Mouse (Mus musculus) liver, postnatal 0 days (tissue): Measurements from ENCODE around the gene Hspb6. TPM values are rescaled to one million over a fixed set of nuclear protein-coding genes. Genes with fewer than 3 reads are reported as not detected.

Experiments used
- ATAC-seq: fragments of 200-750 bp; cut with Nextera tagmentation; 2 replicates; pipeline ENCODE4 v1.8.0; 2017; ENCODE audit warnings: mild to moderate bottlenecking, moderate library complexity
- DNase-seq: peaks from one replicate; pipeline ENCODE4 v3.0.0-alpha.2; 2016
- H3K27ac ChIP-seq: fragments of 300-500 bp; sonication (generic); 2 replicates; pipeline ENCODE4 v1.5.1; 2014; ENCODE audit warnings: antibody characterized with exemption, moderate library complexity, mild to moderate bottlenecking, low read depth
- H3K27me3 ChIP-seq: fragments of 300-500 bp; sonication (generic); 2 replicates; pipeline ENCODE4 v1.6.1; 2014; ENCODE audit warnings: low read length, control low read depth, mixed read lengths; ENCODE audit not compliant: insufficient read depth
- H3K36me3 ChIP-seq: fragments of 300-500 bp; sonication (generic); replicated peaks from 2 replicates; pipeline ENCODE4 v1.6.1; 2014; ENCODE audit warnings: mild to moderate bottlenecking, control low read depth, low read length, moderate library complexity, mixed read lengths; ENCODE audit not compliant: insufficient read depth
- H3K4me1 ChIP-seq: fragments of 300-500 bp; sonication (generic); 2 replicates; pipeline ENCODE4 v1.6.1; 2014; ENCODE audit warnings: antibody characterized with exemption, mild to moderate bottlenecking, control low read depth; ENCODE audit not compliant: insufficient read depth
- H3K4me2 ChIP-seq: fragments of 300-500 bp; sonication (generic); 2 replicates; pipeline ENCODE4 v1.6.1; 2014; ENCODE audit warnings: low read depth, mild to moderate bottlenecking, low read length, moderate library complexity, mixed read lengths
- H3K4me3 ChIP-seq: fragments of 300-500 bp; sonication (generic); 2 replicates; pipeline ENCODE4 v1.5.1; 2014; ENCODE audit warnings: low read depth, low read length
- H3K9ac ChIP-seq: fragments of 300-500 bp; sonication (generic); replicated peaks from 2 replicates; pipeline ENCODE4 v1.6.1; 2014; ENCODE audit warnings: mild to moderate bottlenecking, moderate library complexity
- H3K9me3 ChIP-seq: fragments of 300-500 bp; sonication (generic); 2 replicates; pipeline ENCODE4 v1.6.1; 2016; ENCODE audit warnings: mild to moderate bottlenecking, control low read depth, low read length, mixed read lengths
- CTCF ChIP-seq: sonication (generic); IDR thresholded peaks from 2 replicates; pipeline ENCODE4 v1.5.1; 2016; ENCODE audit warnings: antibody characterized with exemption, low read depth
- EP300 ChIP-seq: IDR thresholded peaks from 2 replicates; pipeline ENCODE4 v1.6.1; 2016; ENCODE audit warnings: antibody characterized with exemption, low read depth, mild to moderate bottlenecking
- WGBS: fragments of 180-500 bp; shearing (Covaris S2); extraction: QIAGEN DNeasy Blood & Tissue Kit; methylation state at CpG from one replicate; pipeline ENCODE4 v1.1.7; 2014; ENCODE audit not compliant: insufficient replicate concordance; 5-methylcytosine and 5-hydroxymethylcytosine counted together
- polyA plus RNA-seq: library from polyadenylated mRNA; unstranded; fragments of >200 nt; fragmentation: Nextera tagmentation; extraction: Ambion mirVana; gene quantifications from 2 replicates; pipeline ENCODE4 v1.2.1, GENCODE M21; 2015

Gene Hspb6
- polyA plus RNA-seq, 1 experiment from 2014 or later: 4.9 TPM

- Histone ChIP-seq H3K4me3 (peak overlapping the region; percentile 58), H3K27ac (peak overlapping the region; percentile 55), H3K4me1 (peaks cover 20% of the 10 kb centered on the region), H3K9ac (peak overlapping the region; percentile 60), H3K9me3 (no peaks in the 10 kb centered on the region), H3K36me3 (peaks cover 22% of the 10 kb centered on the region), H3K4me2 (peak overlapping the region; percentile 80), H3K27me3 (no peaks in the 10 kb centered on the region)
- TF ChIP-seq CTCF: no peak
- no peak for TF ChIP-seq EP300
- 8% methylated on average over 12 of the region's 12 CpGs for WGBS
- DNase-seq (no peak), ATAC-seq (peak; percentile 18)
Measured at GRCm38 (mm10) chr7:30558656-30559442, 6.9 kb downstream of the Hspb6 start.

DNA sequence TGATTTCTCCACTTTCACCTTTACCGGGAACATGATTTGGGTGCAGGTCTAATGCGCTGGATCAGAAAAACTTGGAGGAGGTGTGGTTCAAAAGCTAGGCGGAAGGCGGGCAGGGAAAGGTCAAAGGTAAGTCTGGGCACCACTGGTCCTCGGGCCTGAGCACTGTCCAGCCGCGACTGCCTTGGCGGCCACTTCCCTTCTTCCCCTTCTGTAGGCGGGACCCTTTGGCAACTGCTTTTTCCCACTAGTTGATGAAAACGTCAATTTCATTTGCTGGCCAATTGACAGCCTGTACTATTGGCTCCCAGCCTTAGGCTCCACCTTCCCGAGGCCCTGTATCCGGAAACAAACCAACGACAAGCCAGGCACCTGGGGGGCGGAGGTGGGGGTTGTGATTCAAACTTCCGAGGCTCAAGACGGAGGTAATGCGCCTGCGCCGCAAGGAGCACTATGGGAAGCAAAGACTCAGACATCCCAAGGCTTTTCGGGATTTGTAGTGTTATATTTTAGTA is 7.5 kb downstream of the Hspb6 start, which contains the start of gene Lin37:
Gene Lin37 (minus strand): TSS at position 396 of the 512 bp plus-strand sequence.
- peak; percentile 92 for DNase-seq
- ATAC-seq: peak; percentile 80
- Histone ChIP-seq H3K9ac (peak within 1 kb of the TSS; percentile 60), H3K4me1 (peaks cover 24% of the 10 kb centered on the region), H3K27ac (peak within 1 kb of the TSS; percentile 55), H3K4me2 (peak within 1 kb of the TSS; percentile 80), H3K36me3 (peaks cover 22% of the 10 kb centered on the region), H3K9me3 (no peaks in the 10 kb centered on the region), H3K27me3 (no peaks in the 10 kb centered on the region), H3K4me3 (peak within 1 kb of the TSS; percentile 58)
- TF ChIP-seq EP300: no peak
- TF ChIP-seq CTCF: no peak
- WGBS: under 1% methylated on average over 20 of the region's 20 CpGs

GRCm38 (mm10) chr7:30560296-30560695 is 8.3 kb downstream of the Hspb6 start:
- Histone ChIP-seq H3K4me3 (no peak overlapping the region), H3K27ac (peak overlapping the region; percentile 55; the same call in 1 of the 2 replicates)
- ATAC-seq: no peak

DNA sequence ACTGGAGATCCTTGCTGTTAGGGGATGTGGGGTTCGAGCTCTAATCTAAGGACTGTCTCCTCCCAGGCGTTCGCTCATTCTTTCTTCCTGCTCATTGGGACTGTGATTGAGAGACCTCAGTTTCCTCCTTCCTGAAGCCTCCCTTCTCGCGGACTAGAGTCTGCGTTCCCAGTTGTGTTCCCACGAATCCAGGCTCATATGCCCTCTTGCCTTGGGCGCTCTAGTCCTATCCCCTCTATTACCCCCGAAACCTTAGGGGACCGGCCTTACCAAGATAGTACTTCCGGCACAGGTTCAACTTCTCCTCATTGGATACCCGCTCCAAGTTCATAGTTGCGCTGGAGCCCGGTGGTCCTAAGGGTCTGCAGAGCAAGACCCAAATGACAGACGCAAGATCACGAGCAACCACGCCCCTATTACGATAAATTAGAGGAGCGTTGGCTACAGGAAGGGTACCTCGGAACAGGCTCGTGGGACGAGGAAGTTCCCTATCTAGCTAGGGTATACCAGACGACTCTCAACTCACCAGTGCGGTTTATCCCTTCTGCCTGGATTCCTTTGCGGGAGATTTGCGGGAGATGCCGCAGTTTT is 10.6 kb downstream of the Hspb6 start:
- H3K4me2 ChIP-seq: peak overlapping the region; percentile 93
- peak overlapping the region; percentile 76 for H3K9ac ChIP-seq
- DNase-seq: no peak
- under 1% methylated on average over 27 of the region's 27 CpGs for WGBS
- H3K27me3 ChIP-seq: no peaks in the 10 kb centered on the region
- no peak for ATAC-seq
- H3K4me3 ChIP-seq: peak overlapping the region; percentile 73
- H3K27ac ChIP-seq: peak overlapping the region; percentile 65
- H3K4me1 ChIP-seq: peaks cover 24% of the 10 kb centered on the region
- TF ChIP-seq CTCF: no peak
- TF ChIP-seq EP300: no peak
- peaks cover 23% of the 10 kb centered on the region for H3K36me3 ChIP-seq
- no peaks in the 10 kb centered on the region for H3K9me3 ChIP-seq

More at GRCm38 (mm10) chr7:30560296-30560695, 8.3 kb downstream of the Hspb6 start:
- Histone ChIP-seq H3K27me3 (no peaks in the 10 kb centered on the region), H3K4me1 (peaks cover 24% of the 10 kb centered on the region), H3K9me3 (no peaks in the 10 kb centered on the region), H3K36me3 (peaks cover 20% of the 10 kb centered on the region), H3K4me2 (peak overlapping the region; percentile 80; the same call in 1 of the 2 replicates), H3K9ac (no peak overlapping the region)
- WGBS: 67% methylated on average over 2 of the region's 2 CpGs
- DNase-seq: no peak
- TF ChIP-seq EP300: no peak
- TF ChIP-seq CTCF: no peak

GRCm38 (mm10) chr7:30563117-30563905 is 11.3 kb downstream of the Hspb6 start, which contains the start of the genes U2af1l4, Gm49396 and Psenen:
Gene U2af1l4, plus strand, starts transcription at chr7:30563301.
Gene Gm49396, plus strand, starts transcription at chr7:30563344.
Gene Psenen, minus strand, starts transcription at chr7:30563627.
- under 1% methylated on average over 45 of the region's 45 CpGs for WGBS
- DNase-seq: peak; percentile 95
- peak within 1 kb of the TSS; percentile 73 for H3K4me3 ChIP-seq
- H3K27ac ChIP-seq: peak within 1 kb of the TSS; percentile 95
- TF ChIP-seq EP300 (no peak), CTCF (no peak)
- peak within 1 kb of the TSS; percentile 76 for H3K9ac ChIP-seq
- peaks cover 20% of the 10 kb centered on the region for H3K4me1 ChIP-seq
- ATAC-seq: peak; percentile 85
- no peaks in the 10 kb centered on the region for H3K9me3 ChIP-seq
- peaks cover 27% of the 10 kb centered on the region for H3K36me3 ChIP-seq
- H3K4me2 ChIP-seq: peak within 1 kb of the TSS; percentile 93
- no peaks in the 10 kb centered on the region for H3K27me3 ChIP-seq
